Mouse (Mus musculus): ENCODE measurements around the gene Pdlim5. TPM values are rescaled to one million over a fixed set of nuclear protein-coding genes. Genes with fewer than 3 reads are reported as not detected.

The Pdlim5 gene
- polyA plus RNA-seq, 1 experiment from 2014 or later, result 64.2 TPM

DNA sequence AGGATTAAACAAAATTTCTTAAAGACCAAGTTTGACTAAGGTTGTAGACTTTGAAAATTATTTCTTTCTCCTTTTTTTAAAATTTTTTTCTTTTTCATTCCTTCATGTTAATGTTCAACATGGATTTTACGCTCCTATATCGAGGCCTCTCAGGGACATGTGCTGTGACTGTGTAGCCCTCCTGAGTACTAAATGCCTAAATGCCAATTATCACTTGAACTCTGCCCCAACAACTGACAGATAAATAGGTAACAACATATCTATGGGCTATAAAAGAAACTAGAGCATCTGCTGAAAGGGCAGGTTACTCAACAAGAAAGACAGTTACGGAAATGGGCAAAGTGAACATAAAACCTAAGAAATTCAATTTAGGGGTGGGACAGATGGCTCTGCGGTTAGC is 9.0 kb downstream of the Pdlim5 start:
- Histone ChIP-seq H3K9ac (ENCODE audit: low read length) (no peak overlapping the region), H3K9me3 (replicated peaks; ENCODE audit: control insufficient read depth, low read length) (no peaks in the 10 kb centered on the region), H3K4me2 (ENCODE audit: low read depth, low read length) (no peak overlapping the region), H3K27ac (ENCODE audit: low read length) (no peak overlapping the region), H3K27me3 (ENCODE audit: control insufficient read depth, insufficient read depth, low read length) (no peaks in the 10 kb centered on the region), H3K36me3 (ENCODE audit: control insufficient read depth, insufficient read depth, low read length) (no peaks in the 10 kb centered on the region), H3K4me1 (ENCODE audit: control insufficient read depth, insufficient read depth, low read length) (0 out of 2 replicates have a peak, but pooled peaks cover 2% of the 10 kb centered on the region), H3K4me3 (replicated peaks; ENCODE audit: low read length) (no peak overlapping the region)
- ATAC-seq (ENCODE audit: insufficient read depth, low FRiP score), result no peak
- WGBS, result 93% methylated on average over 4 of the region's 4 CpGs

DNA sequence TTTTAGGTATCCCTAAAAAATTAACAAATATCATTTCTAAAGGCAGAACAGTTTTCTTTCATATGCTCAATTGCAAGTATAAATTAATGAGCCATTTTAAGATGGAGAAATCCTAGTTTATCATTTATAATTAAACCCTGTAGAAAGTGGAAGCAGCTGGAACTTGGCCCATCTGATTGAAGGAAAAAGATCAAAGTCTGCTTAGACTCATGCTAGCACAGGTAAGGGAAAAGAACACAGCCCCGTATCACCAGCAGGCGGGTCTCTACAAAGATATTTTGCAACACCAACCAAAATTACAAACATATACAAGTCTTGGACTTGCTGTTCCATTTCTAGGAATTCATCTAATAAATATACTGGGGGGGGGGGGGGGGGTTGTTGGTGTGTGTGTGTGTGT is 9.8 kb downstream of the Pdlim5 start:
- no peak for ATAC-seq (ENCODE audit: insufficient read depth, low FRiP score)
- H3K36me3 ChIP-seq (ENCODE audit: control insufficient read depth, insufficient read depth, low read length), result no peaks in the 10 kb centered on the region
- WGBS, result 69% methylated on average over 2 of the region's 2 CpGs
- H3K27me3 ChIP-seq (ENCODE audit: control insufficient read depth, insufficient read depth, low read length), result no peaks in the 10 kb centered on the region
- no peak overlapping the region for H3K9ac ChIP-seq (ENCODE audit: low read length)
- H3K4me3 ChIP-seq (replicated peaks; ENCODE audit: low read length), result no peak overlapping the region
- H3K4me1 ChIP-seq (ENCODE audit: control insufficient read depth, insufficient read depth, low read length), result 0 out of 2 replicates have a peak, but pooled peaks cover 2% of the 10 kb centered on the region
- no peak overlapping the region for H3K27ac ChIP-seq (ENCODE audit: low read length)
- no peaks in the 10 kb centered on the region for H3K9me3 ChIP-seq (replicated peaks; ENCODE audit: control insufficient read depth, low read length)
- H3K4me2 ChIP-seq (ENCODE audit: low read depth, low read length), result no peak overlapping the region

DNA sequence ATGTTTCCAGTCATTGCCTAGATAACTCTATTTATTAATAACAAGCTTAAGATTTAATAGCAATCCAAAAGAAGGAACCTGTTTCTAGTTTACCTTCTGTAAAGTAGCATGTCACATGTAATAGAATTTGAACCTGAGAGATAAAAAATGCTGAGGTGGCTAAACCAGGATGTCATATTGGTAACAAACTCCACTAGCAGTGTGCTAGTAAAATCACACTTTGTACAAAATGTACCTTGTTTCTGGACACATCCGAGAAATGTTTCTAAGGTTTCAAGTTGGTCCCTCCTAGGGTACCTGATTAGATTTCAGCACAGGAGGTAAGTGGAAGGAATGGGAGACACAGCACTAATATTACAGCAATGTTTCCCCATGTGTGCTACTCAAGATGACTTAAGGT is 18.9 kb downstream of the Pdlim5 start:
- Histone ChIP-seq H3K4me3 (replicated peaks; ENCODE audit: low read length) (no peak overlapping the region), H3K9me3 (replicated peaks; ENCODE audit: control insufficient read depth, low read length) (no peaks in the 10 kb centered on the region), H3K27ac (ENCODE audit: low read length) (no peak overlapping the region), H3K27me3 (ENCODE audit: control insufficient read depth, insufficient read depth, low read length) (no peaks in the 10 kb centered on the region), H3K4me1 (ENCODE audit: control insufficient read depth, insufficient read depth, low read length) (no peaks in the 10 kb centered on the region), H3K9ac (ENCODE audit: low read length) (no peak overlapping the region), H3K4me2 (ENCODE audit: low read depth, low read length) (no peak overlapping the region), H3K36me3 (ENCODE audit: control insufficient read depth, insufficient read depth, low read length) (no peaks in the 10 kb centered on the region)
- no peak for ATAC-seq (ENCODE audit: insufficient read depth, low FRiP score)
- WGBS, result 86% methylated on average over 1 of the region's 1 CpGs

DNA sequence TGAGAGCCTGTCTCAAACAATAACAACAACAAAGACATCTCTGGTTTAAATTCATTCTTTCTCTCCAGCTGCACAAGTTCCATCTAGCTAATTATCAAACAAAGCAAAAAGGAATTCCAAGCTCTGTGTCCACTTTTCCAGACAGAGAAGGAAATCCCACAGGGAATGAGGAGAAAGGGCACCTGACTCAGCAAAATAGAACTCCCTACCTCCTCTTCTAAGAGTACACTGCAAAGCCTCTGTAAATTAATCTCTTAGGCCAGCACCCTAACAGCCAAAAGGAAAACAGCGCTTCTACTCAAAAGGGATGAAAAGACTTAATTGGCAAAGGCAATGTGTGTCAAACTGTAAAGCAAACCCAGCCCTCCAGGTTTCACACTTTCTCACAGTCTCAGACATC is 20.4 kb downstream of the Pdlim5 start:
- Histone ChIP-seq H3K27ac (ENCODE audit: low read length) (no peak overlapping the region), H3K36me3 (ENCODE audit: control insufficient read depth, insufficient read depth, low read length) (no peaks in the 10 kb centered on the region), H3K27me3 (ENCODE audit: control insufficient read depth, insufficient read depth, low read length) (no peaks in the 10 kb centered on the region), H3K9me3 (replicated peaks; ENCODE audit: control insufficient read depth, low read length) (no peaks in the 10 kb centered on the region), H3K9ac (ENCODE audit: low read length) (no peak overlapping the region), H3K4me1 (ENCODE audit: control insufficient read depth, insufficient read depth, low read length) (no peaks in the 10 kb centered on the region), H3K4me2 (ENCODE audit: low read depth, low read length) (no peak overlapping the region), H3K4me3 (replicated peaks; ENCODE audit: low read length) (no peak overlapping the region)
- no peak for ATAC-seq (ENCODE audit: insufficient read depth, low FRiP score)
- 38% methylated on average over 1 of the region's 1 CpGs for WGBS

DNA sequence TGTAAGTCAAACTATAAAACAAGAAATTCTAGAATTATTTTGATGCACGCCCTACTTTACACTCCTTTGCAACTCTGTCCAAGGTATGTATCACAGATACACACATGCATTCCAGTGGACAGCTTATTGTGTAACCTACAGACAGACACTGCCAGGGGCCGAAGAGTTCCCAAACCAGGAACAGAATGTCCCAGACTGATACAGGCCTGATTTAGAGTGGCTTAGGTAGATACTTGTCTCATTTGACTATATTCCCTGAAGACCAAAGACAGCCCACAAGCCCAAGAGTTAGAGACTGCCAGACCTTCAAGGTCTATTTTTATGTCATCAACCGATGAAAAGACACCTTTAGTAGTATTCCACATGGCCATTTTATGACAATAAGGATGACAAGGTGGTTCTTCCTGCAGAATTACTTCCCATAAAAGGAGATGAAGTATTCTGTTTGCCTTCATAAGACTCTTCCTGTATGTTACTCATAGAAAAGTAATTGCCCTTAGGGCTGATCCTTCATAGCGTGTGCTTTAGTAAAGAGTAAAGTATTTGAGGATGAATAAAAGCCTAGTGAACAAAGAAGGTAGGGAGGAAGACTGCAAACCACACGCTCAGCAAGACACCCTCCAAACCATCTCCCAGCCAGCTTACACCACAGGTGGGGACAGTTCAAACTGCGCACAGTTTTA is 22.9 kb downstream of the Pdlim5 start:
- H3K36me3 ChIP-seq (ENCODE audit: control insufficient read depth, insufficient read depth, low read length), result no peaks in the 10 kb centered on the region
- H3K9me3 ChIP-seq (replicated peaks; ENCODE audit: control insufficient read depth, low read length), result no peaks in the 10 kb centered on the region
- no peak overlapping the region for H3K4me2 ChIP-seq (ENCODE audit: low read depth, low read length)
- no peak overlapping the region for H3K27ac ChIP-seq (ENCODE audit: low read length)
- no peaks in the 10 kb centered on the region for H3K4me1 ChIP-seq (ENCODE audit: control insufficient read depth, insufficient read depth, low read length)
- WGBS, result 90% methylated on average over 6 of the region's 6 CpGs
- ATAC-seq (ENCODE audit: insufficient read depth, low FRiP score), result no peak
- H3K9ac ChIP-seq (ENCODE audit: low read length), result no peak overlapping the region
- H3K27me3 ChIP-seq (ENCODE audit: control insufficient read depth, insufficient read depth, low read length), result no peaks in the 10 kb centered on the region
- H3K4me3 ChIP-seq (replicated peaks; ENCODE audit: low read length), result no peak overlapping the region

DNA sequence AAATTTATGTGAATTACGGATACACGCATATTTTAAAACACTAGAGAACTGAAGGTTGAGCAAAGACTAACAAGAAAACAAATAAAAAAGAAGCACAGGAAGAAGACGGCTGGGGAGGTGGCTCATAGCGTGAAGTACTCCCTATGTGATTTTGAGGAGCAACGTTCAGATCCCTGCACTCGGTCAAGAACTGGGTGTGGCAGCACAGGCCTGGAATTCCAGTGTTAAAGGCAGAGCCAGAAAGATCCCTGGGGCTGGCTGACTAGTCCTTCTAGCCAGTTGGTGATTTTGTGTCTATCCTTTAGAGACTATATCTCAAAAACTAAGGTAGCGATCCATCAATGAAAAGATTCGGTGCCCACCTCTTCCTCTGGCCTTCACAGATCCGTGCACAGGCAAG is 27.1 kb downstream of the Pdlim5 start:
- no peak for ATAC-seq (ENCODE audit: insufficient read depth, low FRiP score)
- H3K4me1 ChIP-seq (ENCODE audit: control insufficient read depth, insufficient read depth, low read length), result no peaks in the 10 kb centered on the region
- H3K27me3 ChIP-seq (ENCODE audit: control insufficient read depth, insufficient read depth, low read length), result no peaks in the 10 kb centered on the region
- H3K4me2 ChIP-seq (ENCODE audit: low read depth, low read length), result no peak overlapping the region
- WGBS, result 74% methylated on average over 9 of the region's 9 CpGs
- no peak overlapping the region for H3K4me3 ChIP-seq (replicated peaks; ENCODE audit: low read length)
- H3K9ac ChIP-seq (ENCODE audit: low read length), result no peak overlapping the region
- H3K27ac ChIP-seq (ENCODE audit: low read length), result no peak overlapping the region
- H3K36me3 ChIP-seq (ENCODE audit: control insufficient read depth, insufficient read depth, low read length), result no peaks in the 10 kb centered on the region
- no peaks in the 10 kb centered on the region for H3K9me3 ChIP-seq (replicated peaks; ENCODE audit: control insufficient read depth, low read length)

DNA sequence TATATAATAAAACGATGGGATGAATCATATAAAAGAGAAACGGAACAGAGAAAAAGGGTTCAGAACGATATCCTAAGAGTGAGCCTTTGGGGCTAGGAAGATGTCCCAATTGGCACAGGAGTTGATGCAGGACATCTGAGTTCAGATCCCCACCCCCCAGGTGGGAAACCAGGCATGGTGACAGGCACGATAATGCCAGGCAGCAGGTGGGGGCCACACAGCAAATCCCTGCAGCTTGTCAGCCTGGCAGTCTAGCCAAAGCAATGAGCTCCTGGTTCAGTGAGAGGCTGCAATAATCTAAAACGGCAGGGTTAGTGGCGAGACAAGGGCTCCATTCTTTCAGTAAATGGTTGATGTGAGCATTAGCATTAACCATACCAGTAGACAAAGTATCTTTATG is 33.4 kb downstream of the Pdlim5 start:
- 79% methylated on average over 6 of the region's 6 CpGs for WGBS
- H3K36me3 ChIP-seq (ENCODE audit: control insufficient read depth, insufficient read depth, low read length), result no peaks in the 10 kb centered on the region

DNA sequence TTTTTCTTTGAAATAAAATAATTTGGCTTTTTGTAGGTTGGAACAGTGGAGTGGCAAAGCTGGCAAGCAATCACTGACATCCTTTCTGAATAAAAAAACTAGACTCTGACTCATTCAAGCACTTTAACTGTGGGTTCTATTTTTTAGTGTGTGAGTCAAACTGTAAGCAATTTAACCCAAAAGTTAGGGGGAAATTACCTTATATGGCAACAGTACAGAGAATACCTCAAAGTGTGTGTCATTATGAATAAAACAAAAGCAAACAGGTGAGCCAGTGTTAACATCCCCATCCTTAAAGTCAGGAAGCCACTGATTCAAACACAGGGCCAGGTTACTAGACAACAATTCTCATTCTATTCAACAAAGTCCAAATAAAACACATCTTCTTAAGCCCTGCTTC is 36.5 kb downstream of the Pdlim5 start:
- no peak overlapping the region for H3K9ac ChIP-seq (ENCODE audit: low read length)

More for the DNA sequence above, 33.4 kb downstream of the Pdlim5 start:
- H3K9ac ChIP-seq (ENCODE audit: low read length), result no peak overlapping the region
- H3K4me2 ChIP-seq (ENCODE audit: low read depth, low read length), result no peak overlapping the region
- no peak overlapping the region for H3K4me3 ChIP-seq (replicated peaks; ENCODE audit: low read length)
- no peaks in the 10 kb centered on the region for H3K4me1 ChIP-seq (ENCODE audit: control insufficient read depth, insufficient read depth, low read length)
- H3K27ac ChIP-seq (ENCODE audit: low read length), result no peak overlapping the region
- H3K9me3 ChIP-seq (replicated peaks; ENCODE audit: control insufficient read depth, low read length), result no peaks in the 10 kb centered on the region
- H3K27me3 ChIP-seq (ENCODE audit: control insufficient read depth, insufficient read depth, low read length), result no peaks in the 10 kb centered on the region
- no peak for ATAC-seq (ENCODE audit: insufficient read depth, low FRiP score)

DNA sequence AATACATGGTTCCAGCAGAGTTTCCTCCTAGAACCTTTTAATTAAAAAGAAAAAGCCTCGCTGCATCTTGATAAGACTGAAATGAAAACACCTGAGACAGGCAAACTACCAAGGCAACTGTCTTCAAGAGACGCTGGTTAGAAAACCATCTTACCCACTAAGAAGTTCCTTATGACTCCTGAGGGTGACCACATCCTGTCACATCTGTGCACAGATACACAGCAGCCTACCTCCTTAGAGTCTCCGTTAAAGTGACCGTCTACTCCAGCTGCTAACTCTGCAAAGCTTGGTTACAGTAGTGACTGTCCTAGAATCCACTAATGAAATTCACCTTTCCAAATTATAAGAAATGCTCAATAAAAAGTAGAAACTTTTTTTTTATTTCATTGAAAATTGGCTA is 38.8 kb downstream of the Pdlim5 start:
- Histone ChIP-seq H3K36me3 (ENCODE audit: control insufficient read depth, insufficient read depth, low read length) (no peaks in the 10 kb centered on the region), H3K4me1 (ENCODE audit: control insufficient read depth, insufficient read depth, low read length) (no peaks in the 10 kb centered on the region), H3K4me3 (replicated peaks; ENCODE audit: low read length) (no peak overlapping the region), H3K9ac (ENCODE audit: low read length) (no peak overlapping the region), H3K9me3 (replicated peaks; ENCODE audit: control insufficient read depth, low read length) (no peaks in the 10 kb centered on the region), H3K27ac (ENCODE audit: low read length) (no peak overlapping the region), H3K27me3 (ENCODE audit: control insufficient read depth, insufficient read depth, low read length) (no peaks in the 10 kb centered on the region), H3K4me2 (ENCODE audit: low read depth, low read length) (no peak overlapping the region)
- no peak for ATAC-seq (ENCODE audit: insufficient read depth, low FRiP score)
- 76% methylated on average over 4 of the region's 4 CpGs for WGBS

More for the DNA sequence above, 36.5 kb downstream of the Pdlim5 start:
- H3K4me3 ChIP-seq (replicated peaks; ENCODE audit: low read length), result no peak overlapping the region
- H3K4me1 ChIP-seq (ENCODE audit: control insufficient read depth, insufficient read depth, low read length), result no peaks in the 10 kb centered on the region
- H3K27me3 ChIP-seq (ENCODE audit: control insufficient read depth, insufficient read depth, low read length), result no peaks in the 10 kb centered on the region
- H3K27ac ChIP-seq (ENCODE audit: low read length), result no peak overlapping the region
- H3K9me3 ChIP-seq (replicated peaks; ENCODE audit: control insufficient read depth, low read length), result no peaks in the 10 kb centered on the region
- no peak for ATAC-seq (ENCODE audit: insufficient read depth, low FRiP score)
- no peaks in the 10 kb centered on the region for H3K36me3 ChIP-seq (ENCODE audit: control insufficient read depth, insufficient read depth, low read length)
- no peak overlapping the region for H3K4me2 ChIP-seq (ENCODE audit: low read depth, low read length)

Data from stomach, embryonic 16.5 days (tissue).